Mouse (Mus musculus) embryonic facial prominence, embryonic 14.5 days (tissue): ENCODE results near the gene Olfr572. TPM values are rescaled to one million over a fixed set of nuclear protein-coding genes. Genes with fewer than 3 reads are reported as not detected.

Experiments
- polyA plus RNA-seq: library from polyadenylated mRNA; unstranded; fragments of >200 nt; fragmentation: Nextera tagmentation; extraction: Ambion mirVana; gene quantifications from 2 replicates; pipeline ENCODE4 v1.2.1, GENCODE M21; 2014

The Olfr572 gene
- polyA plus RNA-seq, 1 experiment from 2014 or later: not detected

Other genes starting within 250 kb of the Olfr572 start
- gene Trim68, start 237.1 kb upstream of the Olfr572 start, polyA plus RNA-seq: 12.6 and 15.4 TPM in 2 replicates
- gene Olfr557, start 228.5 kb upstream of the Olfr572 start, polyA plus RNA-seq: 0.10 and 0.12 TPM in 2 replicates
- 0.75 and 1.4 TPM in 2 replicates for gene Olfr558, start 222.2 kb upstream of the Olfr572 start, polyA plus RNA-seq
- not detected in 2 replicates for gene Olfr33, start 205.3 kb upstream of the Olfr572 start, polyA plus RNA-seq
- gene Olfr559, start 196.9 kb upstream of the Olfr572 start, polyA plus RNA-seq: not detected in 2 replicates
- gene Olfr560, start 165.0 kb upstream of the Olfr572 start, polyA plus RNA-seq: not detected in 2 replicates
- 1.0 and 1.5 TPM in 2 replicates for gene Olfr78, start 164.9 kb upstream of the Olfr572 start, polyA plus RNA-seq
- 0.11 TPM in 1 of 2 replicates, not detected in the other for gene Olfr561, start 153.2 kb upstream of the Olfr572 start, polyA plus RNA-seq
- gene Olfr564, start 120.9 kb upstream of the Olfr572 start, polyA plus RNA-seq: not detected in 2 replicates
- 0.14 TPM in 1 of 2 replicates, not detected in the other for gene Olfr566, start 65.6 kb upstream of the Olfr572 start, polyA plus RNA-seq
- gene Olfr568, start 47.3 kb upstream of the Olfr572 start, polyA plus RNA-seq: not detected in 2 replicates
- gene Olfr569, start 33.5 kb upstream of the Olfr572 start, polyA plus RNA-seq: not detected in 2 replicates
- not detected in 2 replicates for gene Olfr570, start 29.8 kb upstream of the Olfr572 start, polyA plus RNA-seq
- gene Olfr571, start 6.9 kb upstream of the Olfr572 start, polyA plus RNA-seq: 0.06 and 0.08 TPM in 2 replicates
- gene Olfr573-ps1, start 18.2 kb downstream of the Olfr572 start, polyA plus RNA-seq: not detected in 2 replicates
- gene Olfr574, start 24.1 kb downstream of the Olfr572 start, polyA plus RNA-seq: not detected in 2 replicates
- not detected in 2 replicates for gene Olfr575, start 34.4 kb downstream of the Olfr572 start, polyA plus RNA-seq
- gene Olfr576, start 38.3 kb downstream of the Olfr572 start, polyA plus RNA-seq: not detected in 2 replicates
- gene Olfr577, start 51.5 kb downstream of the Olfr572 start, polyA plus RNA-seq: not detected in 2 replicates
- 0.08 and 0.31 TPM in 2 replicates for gene Olfr578, start 64.9 kb downstream of the Olfr572 start, polyA plus RNA-seq
- gene Olfr582, start 113.6 kb downstream of the Olfr572 start, polyA plus RNA-seq: not detected in 2 replicates
- not detected in 2 replicates for gene Olfr583, start 126.9 kb downstream of the Olfr572 start, polyA plus RNA-seq
- 0.24 TPM in 1 of 2 replicates, not detected in the other for gene Olfr584, start 157.5 kb downstream of the Olfr572 start, polyA plus RNA-seq
- gene Olfr585, start 173.3 kb downstream of the Olfr572 start, polyA plus RNA-seq: not detected in 2 replicates
- not detected in 2 replicates for gene Olfr586, start 201.2 kb downstream of the Olfr572 start, polyA plus RNA-seq
- gene Olfr588-ps1, start 216.5 kb downstream of the Olfr572 start, polyA plus RNA-seq: not detected in 2 replicates
- not detected in 2 replicates for gene Olfr589, start 231.9 kb downstream of the Olfr572 start, polyA plus RNA-seq